Comparison of ENCODE assay signal across 27 mouse cellular contexts in genomic region chr2:52518740-52519139, GRCm38 (mm10).
DNase-seq lines count a peak whose midpoint lies in the region; TF ChIP-seq lines count a peak whose summit lies in the region.
"Had no signal": no experiment of that assay in that cellular context is flagged by ENCODE, and none has a peak within 500 bp of the region (broad histone marks: within the 10 kb centered on the region; RNA-seq: fewer than 3 reads in every experiment).

No protein-coding gene starts in this region.

- H3K27me3 ChIP-seq in cerebellum, adult 2 months (ENCODE audit: control insufficient read depth, insufficient read depth, low read length) = no peaks in the 10 kb centered on the region
- H3K27me3 ChIP-seq in heart, embryonic 10.5 days (ENCODE audit: insufficient read depth, poor library complexity, severe bottlenecking) = no peaks in the 10 kb centered on the region
- H3K27me3 ChIP-seq: embryonic facial prominence, embryonic 12.5 days; heart, embryonic 13.5 days; kidney, embryonic 15.5 days; lung, embryonic 15.5 days; midbrain, embryonic 12.5 days; neural tube, embryonic 13.5 days had no signal

- peak; percentile 20 for DNase-seq in adrenal gland, postnatal 14 days
- no peak for DNase-seq in adrenal gland, adult (ENCODE audit: inconsistent age in 2 of 2, low spot score in 1 of 2)
- DNase-seq in brain, adult 2 months (ENCODE audit: low read depth, low spot score) = peak; percentile 82
- peak; percentile 73 to 82 for DNase-seq in cerebellum, adult 2 months
- peak; percentile 71 to 80 for DNase-seq in cerebellum, postnatal 14 days
- no peak for DNase-seq in heart, postnatal 4 days
- no peak for DNase-seq in heart, embryonic 10.5 days (ENCODE audit: low spot score)
- DNase-seq: embryo, embryonic 11 days; gastrocnemius, adult 2 months; gastrocnemius, postnatal 36 days; heart, adult 18-20 months; heart, postnatal 10 days; kidney, adult 18-20 months; kidney, postnatal 25 days; layer of hippocampus, postnatal 36 days; lung, postnatal 36 days; right cerebral cortex, postnatal 4 days; thymus, adult 2 months; thymus, postnatal 36 days had no signal

- TF ChIP-seq POLR2A in cerebellum, adult 2 months (IDR thresholded peaks at IDR 0.05; ENCODE audit: borderline replicate concordance, insufficient read depth, low read length) = no peak

- no peaks in the 10 kb centered on the region for H3K36me3 ChIP-seq in heart, embryonic 10.5 days
- H3K36me3 ChIP-seq: embryonic facial prominence, embryonic 12.5 days; G1E; heart, embryonic 13.5 days; hindbrain, embryonic 10.5 days; kidney, embryonic 15.5 days; lung, embryonic 15.5 days; midbrain, embryonic 12.5 days; neural tube, embryonic 13.5 days had no signal

- H3K4me1 ChIP-seq in cerebellum, adult 2 months (ENCODE audit: control insufficient read depth, insufficient read depth, low read length) = peaks cover 26% of the 10 kb centered on the region
- H3K4me1 ChIP-seq in heart, embryonic 10.5 days = no peaks in the 10 kb centered on the region
- H3K4me1 ChIP-seq: embryonic facial prominence, embryonic 12.5 days; heart, embryonic 13.5 days; lung, embryonic 15.5 days; midbrain, embryonic 12.5 days had no signal

- TF ChIP-seq CTCF in cerebellum, adult 2 months (IDR thresholded peaks at IDR 0.05; ENCODE audit: borderline replicate concordance, insufficient read depth, low read depth, low read length) = no peak

- no peaks in the 10 kb centered on the region for H3K9me3 ChIP-seq in heart, embryonic 10.5 days
- H3K9me3 ChIP-seq: embryonic facial prominence, embryonic 12.5 days; G1E; heart, embryonic 13.5 days; hindbrain, embryonic 10.5 days; kidney, embryonic 15.5 days; lung, embryonic 15.5 days; midbrain, embryonic 12.5 days; neural tube, embryonic 13.5 days had no signal

- no peak overlapping the region for H3K4me3 ChIP-seq in cerebellum, adult 2 months (replicated peaks; ENCODE audit: insufficient read depth, low read depth, low read length)
- no peak overlapping the region for H3K4me3 ChIP-seq in heart, embryonic 10.5 days
- H3K4me3 ChIP-seq: embryonic facial prominence, embryonic 12.5 days; gastrocnemius, adult 2 months; heart, embryonic 13.5 days; hindbrain, embryonic 10.5 days; kidney, embryonic 15.5 days; lung, embryonic 15.5 days; midbrain, embryonic 12.5 days; neural tube, embryonic 13.5 days had no signal

- WGBS in cerebellum, adult 2 months = 43% methylated on average over 4 of the region's 4 CpGs
- 78% methylated on average over 4 of the region's 4 CpGs for WGBS in heart, embryonic 10.5 days

- H3K27ac ChIP-seq in cerebellum, adult 2 months (ENCODE audit: insufficient read depth, low read length) = 0 out of 2 replicates have a peak overlapping the region, but pooled peaks have one; percentile 60
- no peak overlapping the region for H3K27ac ChIP-seq in heart, embryonic 10.5 days
- H3K27ac ChIP-seq: embryonic facial prominence, embryonic 12.5 days; gastrocnemius, adult 2 months; heart, embryonic 13.5 days; hindbrain, embryonic 10.5 days; kidney, embryonic 15.5 days; lung, embryonic 15.5 days; midbrain, embryonic 12.5 days; neural tube, embryonic 13.5 days had no signal

Comparison
In these comparisons a context has a peak if more than half of its experiments do, and no peak if none do; other contexts are left out.
1. DNase-seq: peak in adrenal gland, postnatal 14 days (single experiment), brain, adult 2 months (single experiment), cerebellum, adult 2 months (2 of 2) and cerebellum, postnatal 14 days (2 of 2); none in adrenal gland, adult (0 of 2), heart, postnatal 4 days (single experiment) and heart, embryonic 10.5 days (single experiment).